Mouse (Mus musculus): ENCODE results near the gene Vamp9.

- TF ChIP-seq POLR2A (IDR thresholded peaks at IDR 0.05; ENCODE audit: control insufficient read depth, low read depth, low read length) (no peak), CTCF (IDR thresholded peaks at IDR 0.05; ENCODE audit: control insufficient read depth, insufficient read depth, insufficient replicate concordance, low read depth, low read length) (no peak)
Observed at GRCm38 (mm10) chr5:100000048-100000447, 94.0 kb downstream of the Vamp9 start.

Data from testis, adult 2 months (tissue).